Mouse (Mus musculus) lung, adult 18-20 months (tissue): ENCODE data around the gene Gpc3.
"Not testable (repeated sequence)": the region's sequence is repeated elsewhere in the genome, so short reads cannot be mapped to it uniquely, and the experiment has no call there.

Experiments
- DNase-seq, 2 experiments: peaks; one replicate each; pipeline ENCODE4 v3.0.0; 2022; ENCODE audit warnings: mixed read lengths in 2 of 2

The Gpc3 gene

GRCm38 (mm10) chrX:52277599-52277998 lies 336.2 kb downstream of the Gpc3 start:
- DNase-seq, result no peak

GRCm38 (mm10) chrX:52273016-52273415 lies 340.7 kb downstream of the Gpc3 start:
- DNase-seq, result no peak

- no peak for DNase-seq
These were observed 351.8 kb downstream of the Gpc3 start for GRCm38 (mm10) chrX:52261991-52262390.

- DNase-seq, result peak; percentile 4 to 7
These were observed 352.2 kb downstream of the Gpc3 start for GRCm38 (mm10) chrX:52261546-52261945.

- not testable (repeated sequence) for DNase-seq
These were observed 354.0 kb downstream of the Gpc3 start for GRCm38 (mm10) chrX:52259771-52260170.

GRCm38 (mm10) chrX:52254526-52254925 lies 359.2 kb downstream of the Gpc3 start:
- DNase-seq, result no peak

- DNase-seq, result no peak
These were observed 368.0 kb downstream of the Gpc3 start for GRCm38 (mm10) chrX:52245694-52246297.

- no peak for DNase-seq
These were observed 376.3 kb downstream of the Gpc3 start for GRCm38 (mm10) chrX:52237470-52237869.

- DNase-seq, result no peak
These were observed 381.8 kb downstream of the Gpc3 start for GRCm38 (mm10) chrX:52231984-52232383.

- DNase-seq, result no peak
These were observed 383.0 kb downstream of the Gpc3 start for GRCm38 (mm10) chrX:52230711-52231110.
